Mouse (Mus musculus): ENCODE measurements around the gene Smu1. TPM values are rescaled to one million over a fixed set of nuclear protein-coding genes. Genes with fewer than 3 reads are reported as not detected.

The Smu1 gene
- polyA plus RNA-seq, 1 experiment from 2014 or later: 189 TPM

MicroRNAs encoded within 50 kb of the gene (microRNA counts, 519-probe panel; counts per million panel counts)
- 684 counts per million, percentile 72 among the panel's probes with 10 or more counts for microRNA mmu-miR-207

Small RNA genes lying within 50 kb of the gene (microRNA-seq; reads per million reads assigned to microRNA genes)
- not detected for gene Mir207

Other genes starting within 250 kb of the Smu1 start
- 35.4 and 39.6 TPM in 2 replicates for gene Aptx, start 54.7 kb downstream of the Smu1 start, polyA plus RNA-seq (2016; fragmentation: Nextera tagmentation; extraction: Ambion mirVana)
- 546 and 555 TPM in 2 replicates for gene Dnaja1, start 35.8 kb downstream of the Smu1 start, polyA plus RNA-seq (2016; fragmentation: Nextera tagmentation; extraction: Ambion mirVana)
- 23.6 and 29.9 TPM in 2 replicates for gene B4galt1, start 96.1 kb upstream of the Smu1 start, polyA plus RNA-seq (2016; fragmentation: Nextera tagmentation; extraction: Ambion mirVana)
- gene Spink4, start 162.1 kb upstream of the Smu1 start, polyA plus RNA-seq (2016; fragmentation: Nextera tagmentation; extraction: Ambion mirVana): not detected in 2 replicates
- gene Bag1, start 190.4 kb upstream of the Smu1 start, polyA plus RNA-seq (2016; fragmentation: Nextera tagmentation; extraction: Ambion mirVana): 225 and 227 TPM in 2 replicates
- gene Chmp5, start 190.5 kb upstream of the Smu1 start, polyA plus RNA-seq (2016; fragmentation: Nextera tagmentation; extraction: Ambion mirVana): 85.9 and 92.7 TPM in 2 replicates
- gene Nfx1, start 213.0 kb upstream of the Smu1 start, polyA plus RNA-seq (2016; fragmentation: Nextera tagmentation; extraction: Ambion mirVana): 101 and 109 TPM in 2 replicates

Measured in limb, embryonic 10.5 days (tissue).